Mouse (Mus musculus): ENCODE data around the gene Nipsnap2. TPM values are rescaled to one million over a fixed set of nuclear protein-coding genes. Genes with fewer than 3 reads are reported as not detected.

Gene Nipsnap2
- total RNA-seq, 1 experiment, result 25.1 TPM

GRCm38 (mm10) chr5:129715326-129715861, 9.5 kb upstream of the Nipsnap2 start, which contains the start of gene Mrps17:
TSS of gene Mrps17 (plus strand) at chr5:129715497.
- in situ Hi-C loops (cut with MboI; ENCODE audit: low sequenced_read_pairs in 2 of 2, unreplicated experiment in 2 of 2), result no loop called here

GRCm38 (mm10) chr5:129717016-129717415, 7.8 kb upstream of the Nipsnap2 start:
- no peak for TF ChIP-seq MAFK (IDR thresholded peaks at IDR 0.05; ENCODE audit: insufficient read depth, low read depth, low read length)
- TF ChIP-seq CHD2 (IDR thresholded peaks at IDR 0.05; ENCODE audit: low read depth, low read length), result no peak
- no peak for TF ChIP-seq HCFC1 (IDR thresholded peaks at IDR 0.05; ENCODE audit: borderline replicate concordance, insufficient read depth, low read length)
- TF ChIP-seq ZC3H11A (IDR thresholded peaks at IDR 0.05; ENCODE audit: borderline replicate concordance, low read depth, low read length), result no peak
- TF ChIP-seq ZNF384 (IDR thresholded peaks at IDR 0.05; ENCODE audit: low read depth, low read length), result no peak
- no peak overlapping the region for H3K27ac ChIP-seq (ENCODE audit: insufficient read depth, low read depth, low read length, poor library complexity, severe bottlenecking)
- H3K4me1 ChIP-seq (ENCODE audit: control insufficient read depth in 2 of 2, insufficient read depth in 2 of 2, low read length in 2 of 2, poor library complexity in 1 of 2), result 0 out of 4 replicates have a peak, but pooled peaks cover 0 to 3% of the 10 kb centered on the region in 2 experiments
- no peak overlapping the region for H3K9ac ChIP-seq (ENCODE audit: insufficient read depth, low read depth, low read length, poor library complexity, severe bottlenecking)
- peaks cover 15% of the 10 kb centered on the region for H3K36me3 ChIP-seq (ENCODE audit: control insufficient read depth, insufficient read depth, low read length, poor library complexity, severe bottlenecking)
- DNase-seq (ENCODE audit: low read depth, low spot score), result no peak
- H3K9me3 ChIP-seq (ENCODE audit: control insufficient read depth, insufficient read depth, low read depth, low read length), result no peaks in the 10 kb centered on the region
- in situ Hi-C loops (cut with MboI; ENCODE audit: low sequenced_read_pairs in 2 of 2, unreplicated experiment in 2 of 2), result no loop called here
- no peak overlapping the region for H3K4me3 ChIP-seq (ENCODE audit: insufficient read depth in 1 of 2, low read depth in 1 of 2, low read length in 2 of 2, poor library complexity in 1 of 2, severe bottlenecking in 1 of 2)

More at GRCm38 (mm10) chr5:129715326-129715861, 9.5 kb upstream of the Nipsnap2 start, which contains the start of gene Mrps17:
- Histone ChIP-seq H3K9me3 (ENCODE audit: control insufficient read depth, insufficient read depth, low read depth, low read length) (no peaks in the 10 kb centered on the region), H3K9ac (ENCODE audit: insufficient read depth, low read depth, low read length, poor library complexity, severe bottlenecking) (peak within 1 kb of the TSS; percentile 96), H3K4me1 (ENCODE audit: control insufficient read depth in 2 of 2, insufficient read depth in 2 of 2, low read length in 2 of 2, poor library complexity in 1 of 2) (peaks cover 0 to 5% of the 10 kb centered on the region in 2 experiments; a peak in 1 of 4 replicates), H3K4me3 (ENCODE audit: insufficient read depth in 1 of 2, low read depth in 1 of 2, low read length in 2 of 2, poor library complexity in 1 of 2, severe bottlenecking in 1 of 2) (peak within 1 kb of the TSS; percentile 95), H3K36me3 (ENCODE audit: control insufficient read depth, insufficient read depth, low read length, poor library complexity, severe bottlenecking) (peaks cover 15% of the 10 kb centered on the region), H3K27ac (ENCODE audit: insufficient read depth, low read depth, low read length, poor library complexity, severe bottlenecking) (peak within 1 kb of the TSS; percentile 6; the same call in 1 of the 2 replicates)
- DNase-seq (ENCODE audit: low read depth, low spot score), result peak; percentile 91
- TF ChIP-seq CHD2 (IDR thresholded peaks at IDR 0.05; ENCODE audit: low read depth, low read length), result no peak
- peak; percentile 81 for TF ChIP-seq HCFC1 (IDR thresholded peaks at IDR 0.05; ENCODE audit: borderline replicate concordance, insufficient read depth, low read length)
- no peak for TF ChIP-seq ZNF384 (IDR thresholded peaks at IDR 0.05; ENCODE audit: low read depth, low read length)
- 0 out of 2 replicates have a peak, but pooled peaks have one; percentile 1 for TF ChIP-seq ZC3H11A (IDR thresholded peaks at IDR 0.05; ENCODE audit: borderline replicate concordance, low read depth, low read length)

GRCm38 (mm10) chr5:129720176-129720575, 4.7 kb upstream of the Nipsnap2 start:
- no peak for DNase-seq (ENCODE audit: low read depth, low spot score)
- no peak overlapping the region for H3K27ac ChIP-seq (ENCODE audit: insufficient read depth, low read depth, low read length, poor library complexity, severe bottlenecking)
- no peaks in the 10 kb centered on the region for H3K9me3 ChIP-seq (ENCODE audit: control insufficient read depth, insufficient read depth, low read depth, low read length)
- H3K4me1 ChIP-seq (ENCODE audit: control insufficient read depth in 2 of 2, insufficient read depth in 2 of 2, low read length in 2 of 2, poor library complexity in 1 of 2), result 0 out of 4 replicates have a peak, but pooled peaks cover 3% of the 10 kb centered on the region in 2 experiments
- TF ChIP-seq CHD2 (IDR thresholded peaks at IDR 0.05; ENCODE audit: low read depth, low read length) (no peak), ZC3H11A (IDR thresholded peaks at IDR 0.05; ENCODE audit: borderline replicate concordance, low read depth, low read length) (no peak), MAFK (IDR thresholded peaks at IDR 0.05; ENCODE audit: insufficient read depth, low read depth, low read length) (no peak), HCFC1 (IDR thresholded peaks at IDR 0.05; ENCODE audit: borderline replicate concordance, insufficient read depth, low read length) (no peak), ZNF384 (IDR thresholded peaks at IDR 0.05; ENCODE audit: low read depth, low read length) (no peak)
- H3K4me3 ChIP-seq (ENCODE audit: insufficient read depth in 1 of 2, low read depth in 1 of 2, low read length in 2 of 2, poor library complexity in 1 of 2, severe bottlenecking in 1 of 2), result no peak overlapping the region
- in situ Hi-C loops (cut with MboI; ENCODE audit: low sequenced_read_pairs in 2 of 2, unreplicated experiment in 2 of 2), result no loop called here
- no peak overlapping the region for H3K9ac ChIP-seq (ENCODE audit: insufficient read depth, low read depth, low read length, poor library complexity, severe bottlenecking)
- H3K36me3 ChIP-seq (ENCODE audit: control insufficient read depth, insufficient read depth, low read length, poor library complexity, severe bottlenecking), result peaks cover 15% of the 10 kb centered on the region

GRCm38 (mm10) chr5:129724268-129724667, 595 bp upstream of the Nipsnap2 start:
- H3K9me3 ChIP-seq (ENCODE audit: control insufficient read depth, insufficient read depth, low read depth, low read length), result no peaks in the 10 kb centered on the region
- peak overlapping the region; percentile 72; the same call in 1 of the 2 replicates for H3K9ac ChIP-seq (ENCODE audit: insufficient read depth, low read depth, low read length, poor library complexity, severe bottlenecking)
- peak overlapping the region in 1 of 2 experiments; percentile 83; a peak in 2 of 4 replicates for H3K4me3 ChIP-seq (ENCODE audit: insufficient read depth in 1 of 2, low read depth in 1 of 2, low read length in 2 of 2, poor library complexity in 1 of 2, severe bottlenecking in 1 of 2)
- H3K27ac ChIP-seq (ENCODE audit: insufficient read depth, low read depth, low read length, poor library complexity, severe bottlenecking), result no peak overlapping the region
- H3K36me3 ChIP-seq (ENCODE audit: control insufficient read depth, insufficient read depth, low read length, poor library complexity, severe bottlenecking), result no peaks in the 10 kb centered on the region
- in situ Hi-C loops (cut with MboI; ENCODE audit: low sequenced_read_pairs in 2 of 2, unreplicated experiment in 2 of 2), result no loop called here
- TF ChIP-seq ZNF384 (IDR thresholded peaks at IDR 0.05; ENCODE audit: low read depth, low read length), result no peak
- TF ChIP-seq CHD2 (IDR thresholded peaks at IDR 0.05; ENCODE audit: low read depth, low read length), result no peak
- no peak for TF ChIP-seq ZC3H11A (IDR thresholded peaks at IDR 0.05; ENCODE audit: borderline replicate concordance, low read depth, low read length)
- TF ChIP-seq HCFC1 (IDR thresholded peaks at IDR 0.05; ENCODE audit: borderline replicate concordance, insufficient read depth, low read length), result no peak
- TF ChIP-seq MAFK (IDR thresholded peaks at IDR 0.05; ENCODE audit: insufficient read depth, low read depth, low read length), result no peak
- H3K4me1 ChIP-seq (ENCODE audit: control insufficient read depth in 2 of 2, insufficient read depth in 2 of 2, low read length in 2 of 2, poor library complexity in 1 of 2), result peaks cover 0 to 11% of the 10 kb centered on the region in 2 experiments; a peak in 2 of 4 replicates
- DNase-seq (ENCODE audit: low read depth, low spot score), result no peak

Measured in ES-E14 (cell line).